Mouse (Mus musculus): ENCODE data around the gene B430305J03Rik.
A peak's percentile ranks its signal among the peaks of the same experiment; 100 is the strongest.

Gene B430305J03Rik

DNA sequence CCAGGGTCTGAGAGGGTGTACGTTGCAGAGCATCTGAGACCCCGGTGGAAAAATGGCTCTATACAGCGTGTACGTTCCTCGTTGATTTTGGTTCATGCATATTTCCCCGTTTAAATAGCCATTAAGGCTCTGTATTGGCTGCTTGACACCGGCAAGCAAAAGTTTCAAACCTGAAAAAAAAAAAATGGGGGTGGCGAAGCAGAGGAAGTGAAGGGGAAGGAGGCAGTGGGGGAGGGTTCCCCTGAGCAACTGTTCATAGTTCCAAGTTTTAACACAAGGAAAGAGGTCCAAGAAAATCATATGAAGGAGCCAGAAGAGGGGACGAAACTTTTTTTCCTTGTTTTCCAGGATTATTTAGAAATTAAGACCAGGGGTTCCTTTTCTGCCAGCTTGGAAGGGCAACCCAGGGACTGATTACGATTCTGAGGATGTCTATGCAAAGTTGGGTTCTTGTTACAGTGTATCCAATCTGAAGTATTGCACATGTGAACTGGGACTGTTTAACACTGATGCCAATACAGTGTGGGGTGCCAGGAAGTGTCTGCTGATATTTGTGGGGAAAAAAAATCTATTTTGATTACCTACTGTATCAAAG, at the start of gene B430305J03Rik:
B430305J03Rik (minus strand) TSS at position 173 of the 595 bp plus-strand sequence.
- no peak for DNase-seq (ENCODE audit: low read depth, low spot score)

DNA sequence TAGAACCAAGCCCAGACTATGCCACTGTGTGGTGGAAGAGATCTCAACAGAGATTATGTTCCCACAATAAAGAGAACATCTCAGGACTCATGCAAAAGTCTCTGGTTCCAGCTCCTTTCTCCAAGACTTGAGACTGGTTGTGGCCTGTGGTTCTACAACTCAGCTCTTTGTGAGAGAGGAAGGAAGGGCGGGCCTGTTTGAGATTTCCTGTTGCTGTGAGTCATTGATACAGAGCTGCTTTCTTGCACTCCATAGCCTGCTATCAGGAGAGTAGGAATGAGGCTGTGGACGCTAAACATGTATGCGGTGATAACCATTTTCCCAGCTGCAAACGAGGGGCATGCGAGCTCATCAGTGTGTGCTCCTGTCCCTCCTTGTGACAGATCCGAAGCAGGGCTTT, 43.9 kb upstream of the B430305J03Rik start:
- no peak for DNase-seq (ENCODE audit: low read depth, low spot score)

DNA sequence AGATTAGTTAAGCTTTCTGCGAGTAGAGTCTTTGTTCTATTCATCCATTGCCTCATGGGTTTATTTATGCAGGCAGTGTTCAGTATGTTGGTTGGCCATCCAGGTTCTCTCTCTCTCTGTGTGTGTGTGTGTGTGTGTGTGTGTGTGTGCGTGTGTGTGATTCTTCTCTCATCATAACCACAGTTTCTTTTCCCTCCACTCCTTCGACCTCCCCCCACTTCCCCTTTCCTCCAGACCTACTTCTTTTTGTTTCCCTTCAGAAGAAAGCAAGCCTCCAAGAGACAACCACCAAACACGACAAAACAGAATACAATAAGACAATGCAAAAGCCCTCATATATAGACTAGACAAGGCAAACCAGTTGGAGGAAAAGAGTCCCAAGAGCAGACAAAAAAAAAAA, 41.2 kb upstream of the B430305J03Rik start:
- DNase-seq (ENCODE audit: low read depth, low spot score): no peak

- DNase-seq (ENCODE audit: low read depth, low spot score): no peak
These were observed 35.2 kb upstream of the B430305J03Rik start for GRCm38 (mm10) chr3:61400823-61401387.

- no peak for DNase-seq (ENCODE audit: low read depth, low spot score)
These were observed 31.0 kb upstream of the B430305J03Rik start for GRCm38 (mm10) chr3:61396728-61397127.

DNA sequence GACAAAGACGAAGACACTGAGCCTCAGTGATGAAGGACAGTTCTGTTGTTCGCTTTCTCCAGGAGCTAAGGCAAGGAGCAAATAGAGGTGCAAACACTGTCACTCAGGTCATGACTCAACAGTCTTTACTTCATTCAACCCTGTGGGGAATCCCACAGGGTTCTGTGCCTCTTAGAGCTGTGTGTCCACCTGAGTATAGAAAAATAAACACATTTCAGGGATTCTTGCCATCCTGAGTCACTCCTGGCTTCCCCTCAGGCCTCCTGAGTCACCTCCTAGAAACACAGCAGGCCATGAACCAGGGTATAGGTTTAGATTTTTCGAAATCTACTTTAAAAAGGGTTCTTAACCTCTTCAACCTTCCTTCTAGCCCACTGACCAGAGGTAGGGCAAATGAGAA, 29.6 kb upstream of the B430305J03Rik start:
- no peak for DNase-seq (ENCODE audit: low read depth, low spot score)

DNA sequence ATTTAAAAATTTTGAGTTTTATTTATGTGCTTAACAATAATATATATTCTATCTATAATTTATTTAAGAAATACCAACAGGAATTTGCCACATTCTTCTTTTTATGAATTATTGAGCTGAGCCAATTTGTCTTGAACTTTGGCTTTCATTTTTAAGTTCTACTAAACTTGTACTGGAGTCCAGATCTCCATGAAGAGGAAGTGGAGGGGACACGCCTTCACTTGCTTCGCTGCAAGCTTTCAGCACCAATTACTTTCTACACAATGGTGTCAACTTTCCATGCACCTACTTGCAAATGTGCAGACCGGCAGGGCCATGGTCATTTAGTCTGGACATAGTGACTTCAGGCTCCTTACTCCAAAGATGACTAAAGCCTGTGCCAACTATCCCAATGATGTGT, 27.8 kb upstream of the B430305J03Rik start:
- no peak for DNase-seq (ENCODE audit: low read depth, low spot score)

- no peak for DNase-seq (ENCODE audit: low read depth, low spot score)
These were observed 27.1 kb upstream of the B430305J03Rik start for GRCm38 (mm10) chr3:61392881-61393280.

- no peak for DNase-seq (ENCODE audit: low read depth, low spot score)
These were observed 25.8 kb upstream of the B430305J03Rik start for GRCm38 (mm10) chr3:61391564-61391963.

GRCm38 (mm10) chr3:61386368-61386767, 20.6 kb upstream of the B430305J03Rik start:
- DNase-seq (ENCODE audit: low read depth, low spot score): no peak

GRCm38 (mm10) chr3:61376001-61376400, 10.2 kb upstream of the B430305J03Rik start:
- DNase-seq (ENCODE audit: low read depth, low spot score): no peak

DNA sequence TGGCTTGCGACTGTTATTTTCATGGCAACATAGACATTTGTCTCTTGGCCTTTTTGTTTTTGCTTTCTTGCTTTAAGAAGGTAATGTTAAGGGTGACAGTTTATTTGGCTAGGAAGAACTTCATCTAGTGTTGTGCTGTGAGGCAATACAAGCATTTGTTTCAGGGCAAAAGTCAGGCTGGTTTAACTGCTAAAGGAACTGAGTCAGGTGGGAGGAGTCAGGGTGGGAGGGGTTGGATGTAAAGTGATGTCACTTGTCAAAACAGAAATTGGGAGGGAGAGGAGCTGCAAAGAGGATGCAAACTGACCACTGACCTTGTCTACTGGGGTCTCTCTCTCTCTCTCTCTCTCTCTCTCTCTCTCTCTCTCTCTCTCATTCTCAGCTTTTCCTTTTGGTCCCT, 2.7 kb upstream of the B430305J03Rik start:
- no peak for DNase-seq (ENCODE audit: low read depth, low spot score)

GRCm38 (mm10) chr3:61364978-61365778, 573 bp downstream of the B430305J03Rik start:
- DNase-seq (ENCODE audit: low read depth, low spot score): no peak

DNA sequence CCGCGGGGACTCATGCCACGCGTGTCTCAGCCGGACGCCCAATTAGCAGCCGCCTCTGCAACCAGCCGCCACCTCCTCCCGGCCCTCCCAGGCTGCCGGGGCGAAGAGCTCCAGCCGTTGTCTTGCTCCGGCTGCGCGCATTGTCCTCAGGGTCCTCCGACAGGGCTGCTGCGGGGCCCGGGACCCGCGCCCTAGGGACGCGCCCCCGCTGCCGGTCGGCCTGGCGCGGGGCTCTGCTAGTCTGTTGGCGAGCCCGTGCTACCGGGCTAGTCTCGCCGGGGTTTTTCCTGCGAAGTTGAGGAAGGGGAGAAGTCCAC, 1.1 kb downstream of the B430305J03Rik start:
- DNase-seq (ENCODE audit: low read depth, low spot score): no peak

- peak; percentile 94 for DNase-seq (ENCODE audit: low read depth, low spot score)
These were observed 1.6 kb downstream of the B430305J03Rik start for GRCm38 (mm10) chr3:61363989-61364660.

DNA sequence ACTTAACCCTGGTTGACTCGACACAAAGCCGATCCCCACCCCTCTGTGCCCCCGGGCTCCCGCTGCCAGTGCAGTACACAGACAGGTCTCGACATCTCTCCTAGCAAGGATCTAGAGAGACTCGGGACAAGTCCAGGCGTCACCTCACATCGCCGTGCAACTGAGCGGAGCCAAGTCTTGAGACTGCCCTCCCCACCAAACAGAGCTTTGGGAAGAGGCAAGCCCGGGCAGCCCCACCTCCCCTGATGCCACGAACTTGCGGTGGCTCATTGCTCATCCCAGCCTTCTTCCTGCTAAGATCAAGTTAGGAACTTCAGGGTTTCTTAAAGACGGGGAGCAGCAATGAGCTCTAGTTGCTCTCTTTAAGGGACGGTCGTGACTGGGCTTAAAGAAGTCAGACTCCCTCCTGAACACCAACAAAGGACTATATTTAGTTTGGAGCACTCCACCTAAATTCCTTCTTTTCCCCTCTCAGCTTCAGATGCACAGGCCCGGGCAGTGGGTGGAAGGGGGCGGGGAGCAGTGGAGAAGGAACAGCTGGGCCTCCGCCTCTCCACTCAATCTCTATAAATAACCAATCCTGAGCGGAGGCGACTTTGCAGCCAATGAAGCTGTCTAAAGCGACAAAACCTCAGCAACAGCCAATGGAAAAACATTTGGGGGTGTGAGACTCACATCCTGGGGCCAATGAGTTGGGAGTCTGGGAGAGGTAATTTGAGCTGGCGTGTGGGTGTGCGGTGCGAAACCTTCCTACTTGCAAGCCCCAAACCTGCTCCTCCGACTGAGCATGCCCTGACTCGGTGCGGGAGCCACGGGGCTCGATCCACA, 2.4 kb downstream of the B430305J03Rik start:
- peak; percentile 90 for DNase-seq (ENCODE audit: low read depth, low spot score)

DNA sequence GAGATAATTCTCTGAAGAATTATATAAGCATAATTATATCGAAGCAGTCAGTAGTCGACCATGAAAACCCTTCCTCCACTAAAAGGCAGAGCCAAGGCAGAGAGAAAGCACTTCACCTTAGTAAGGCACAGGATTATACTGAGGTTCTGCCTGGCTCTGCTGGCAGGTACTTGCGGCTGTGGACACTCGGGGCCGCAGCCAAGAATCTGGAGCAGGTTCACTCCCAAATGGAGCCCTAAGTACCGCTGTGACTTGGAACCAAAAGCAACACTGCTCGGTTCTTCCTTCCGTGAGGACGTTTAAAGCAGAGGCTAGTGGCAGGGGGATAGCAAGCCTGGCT, 3.0 kb downstream of the B430305J03Rik start:
- no peak for DNase-seq (ENCODE audit: low read depth, low spot score)

GRCm38 (mm10) chr3:61361338-61361737, 4.4 kb downstream of the B430305J03Rik start, which contains the start of gene Rap2b:
Gene Rap2b, plus strand, starts transcription at chr3:61361638.
- no peak for DNase-seq (ENCODE audit: low read depth, low spot score)

- DNase-seq (ENCODE audit: low read depth, low spot score): no peak
These were observed 6.9 kb downstream of the B430305J03Rik start for GRCm38 (mm10) chr3:61358756-61359293.

DNA sequence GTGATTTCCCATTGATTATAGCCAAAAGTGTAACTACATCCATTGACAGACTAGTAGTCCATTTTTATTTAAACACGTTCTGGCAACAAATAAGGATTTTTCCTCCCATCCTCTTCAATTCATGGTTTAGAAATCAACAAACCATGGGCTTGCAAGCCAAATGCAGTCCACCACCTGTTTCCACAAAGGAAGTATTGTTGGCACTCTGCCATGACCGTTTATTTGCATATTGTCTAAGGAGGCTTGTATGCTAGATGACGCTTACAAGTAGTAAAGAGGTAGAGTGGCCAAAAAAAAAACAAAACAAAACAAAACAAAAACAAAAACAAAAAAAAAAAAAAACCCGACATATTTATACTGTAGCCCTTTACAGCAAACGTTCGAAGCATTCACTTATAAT, 7.6 kb downstream of the B430305J03Rik start:
- DNase-seq (ENCODE audit: low read depth, low spot score): no peak

DNA sequence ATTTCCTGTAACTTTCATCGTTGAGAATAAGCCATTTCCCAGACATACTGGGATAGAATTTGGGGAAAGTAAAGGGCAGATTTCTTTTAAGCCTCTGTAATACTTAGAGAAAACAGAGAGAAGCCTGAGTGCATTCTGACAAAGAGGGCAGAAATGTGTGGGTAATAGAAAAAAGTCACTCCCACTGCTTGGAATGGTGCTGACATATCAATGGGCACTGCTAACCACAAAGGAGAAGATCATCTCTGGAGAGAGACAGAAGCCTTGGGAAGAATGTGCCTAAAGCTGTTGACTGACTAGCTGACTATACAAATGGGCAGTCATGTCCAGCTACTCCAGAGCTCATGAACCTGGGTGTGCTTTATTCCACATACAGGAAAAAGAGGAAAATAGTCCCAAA, 10.3 kb downstream of the B430305J03Rik start:
- no peak for DNase-seq (ENCODE audit: low read depth, low spot score)

Data from embryo, embryonic 11.5 days (tissue).